Mouse (Mus musculus) brown adipose tissue, adult 24 weeks (tissue): Measurements from ENCODE around the gene Znrd1. TPM values are rescaled to one million over a fixed set of nuclear protein-coding genes. Genes with fewer than 3 reads are reported as not detected.
A peak's percentile ranks its signal among the peaks of the same experiment; 100 is the strongest.
"Not testable (repeated sequence)": the region's sequence is repeated elsewhere in the genome, so short reads cannot be mapped to it uniquely, and the experiment has no call there.

ENCODE experiments used
- H3K27ac ChIP-seq: fragments of 200-500 bp; replicated peaks from 2 replicates; pipeline ENCODE4 v1.5.1; 2012; ENCODE audit warnings: low read depth, mild to moderate bottlenecking, low read length
- H3K4me1 ChIP-seq: fragments of 200-500 bp; 2 replicates; pipeline ENCODE4 v1.6.1; 2012; ENCODE audit warnings: low read length, mixed read lengths; ENCODE audit not compliant: control insufficient read depth, insufficient read depth, insufficient read length
- H3K4me3 ChIP-seq: fragments of 200-500 bp; 2 replicates; pipeline ENCODE4 v1.5.1; 2012; ENCODE audit warnings: low read depth, mild to moderate bottlenecking, low read length, moderate library complexity; ENCODE audit not compliant: insufficient read depth
- polyA plus RNA-seq: library from polyadenylated mRNA; stranded (reverse); fragments of >200 nt; gene quantifications from 2 replicates; pipeline ENCODE4 v1.2.4, GENCODE M21; 2012; ENCODE audit not compliant: missing spikeins, insufficient read depth, insufficient read length

The Znrd1 gene
- polyA plus RNA-seq: 32.3 and 39.8 TPM in 2 replicates

GRCm38 (mm10) chr17:36957999-36958743, at the start of gene Znrd1, which contains the start of gene Znrd1as:
TSS of gene Znrd1 (minus strand) at chr17:36958559.
TSS of gene Znrd1as (plus strand) at chr17:36958592.
- peak within 1 kb of the TSS; percentile 91 for H3K27ac ChIP-seq
- H3K4me1 ChIP-seq: peaks cover 6% of the 10 kb centered on the region; the same call in 1 of the 2 replicates
- H3K4me3 ChIP-seq: peak within 1 kb of the TSS; percentile 82

GRCm38 (mm10) chr17:37003366-37003765, 45.0 kb upstream of the Znrd1 start:
- Histone ChIP-seq H3K4me1 (0 out of 2 replicates have a peak, but pooled peaks cover 2% of the 10 kb centered on the region), H3K4me3 (peak overlapping the region; percentile 68), H3K27ac (no peak overlapping the region)

GRCm38 (mm10) chr17:37002364-37003330, 44.3 kb upstream of the Znrd1 start:
- Histone ChIP-seq H3K27ac (peak overlapping the region; percentile 28; the same call in 1 of the 2 replicates), H3K4me3 (peak overlapping the region; percentile 68), H3K4me1 (0 out of 2 replicates have a peak, but pooled peaks cover 2% of the 10 kb centered on the region)

DNA sequence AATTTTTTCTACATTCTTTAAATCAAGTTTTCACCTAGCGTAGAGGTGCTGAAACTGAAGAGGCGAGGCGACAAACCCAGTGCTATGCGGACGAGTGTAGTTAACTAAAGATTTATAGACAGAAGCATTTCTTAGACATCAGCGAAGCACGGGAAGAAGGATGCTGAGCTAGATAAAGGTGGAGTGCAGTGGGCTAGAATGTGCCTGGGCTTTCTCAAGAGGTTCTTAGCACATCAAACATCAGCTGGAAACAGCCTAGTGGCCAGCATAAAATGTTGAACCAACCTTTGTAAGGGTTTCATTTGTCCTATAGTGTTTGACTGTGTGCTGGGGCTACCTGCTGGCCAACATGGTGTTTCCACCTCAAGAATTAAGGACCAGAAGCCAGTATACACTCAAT, 42.5 kb upstream of the Znrd1 start, which contains the start of gene Zfp57:
Gene Zfp57, plus strand, starts transcription at position 301 of the 400 bp plus-strand sequence.
- Histone ChIP-seq H3K4me3 (no peak within 1 kb of the TSS), H3K4me1 (0 out of 2 replicates have a peak, but pooled peaks cover 2% of the 10 kb centered on the region), H3K27ac (no peak within 1 kb of the TSS)

- Histone ChIP-seq H3K4me1 (0 out of 2 replicates have a peak, but pooled peaks cover 2% of the 10 kb centered on the region), H3K4me3 (no peak overlapping the region), H3K27ac (no peak overlapping the region)
Measured at GRCm38 (mm10) chr17:36998477-36998876, 40.1 kb upstream of the Znrd1 start.

- Histone ChIP-seq H3K4me3 (no peak overlapping the region), H3K4me1 (no peaks in the 10 kb centered on the region), H3K27ac (no peak overlapping the region)
Measured at GRCm38 (mm10) chr17:36997033-36997735, 38.8 kb upstream of the Znrd1 start.

GRCm38 (mm10) chr17:36995448-36995847, 37.1 kb upstream of the Znrd1 start:
- H3K4me1 ChIP-seq: no peaks in the 10 kb centered on the region
- H3K27ac ChIP-seq: no peak overlapping the region
- H3K4me3 ChIP-seq: no peak overlapping the region

GRCm38 (mm10) chr17:36994528-36994927, 36.2 kb upstream of the Znrd1 start:
- no peaks in the 10 kb centered on the region for H3K4me1 ChIP-seq
- no peak overlapping the region for H3K27ac ChIP-seq
- no peak overlapping the region for H3K4me3 ChIP-seq

DNA sequence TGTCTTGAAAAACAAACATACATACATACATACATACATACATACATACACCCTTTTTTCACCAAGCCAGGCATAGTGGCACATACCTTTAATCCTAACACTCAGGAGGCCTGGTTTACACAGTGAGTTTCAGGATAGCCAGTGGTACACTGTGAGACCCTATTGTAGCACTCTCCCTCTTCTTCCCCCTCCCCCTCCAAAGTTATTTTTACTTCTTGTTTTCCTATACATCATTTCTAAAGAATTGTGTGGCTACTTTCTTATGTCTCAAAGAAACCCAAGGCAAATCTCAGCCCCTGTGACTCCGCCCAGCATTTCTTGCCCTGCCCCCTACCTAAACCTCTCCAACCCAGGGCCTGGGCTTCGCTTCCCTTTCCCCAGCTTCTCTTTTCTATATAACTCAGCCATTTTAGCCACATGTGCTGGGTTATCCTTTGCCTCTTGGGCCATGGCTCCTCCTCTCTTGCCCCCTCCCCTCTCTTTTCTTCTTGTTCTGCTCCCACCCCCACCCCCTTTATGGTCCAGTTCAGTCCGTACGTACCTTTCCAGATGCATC, 35.5 kb upstream of the Znrd1 start:
- Histone ChIP-seq H3K4me1 (no peaks in the 10 kb centered on the region), H3K27ac (no peak overlapping the region), H3K4me3 (no peak overlapping the region)

- Histone ChIP-seq H3K4me1 (no peaks in the 10 kb centered on the region), H3K4me3 (no peak overlapping the region), H3K27ac (no peak overlapping the region)
Measured at GRCm38 (mm10) chr17:36992336-36993104, 34.2 kb upstream of the Znrd1 start.

GRCm38 (mm10) chr17:36990630-36991029, 32.3 kb upstream of the Znrd1 start:
- not testable (repeated sequence) for H3K4me1 ChIP-seq, H3K27ac ChIP-seq, H3K4me3 ChIP-seq

- Histone ChIP-seq H3K27ac (no peak within 1 kb of the TSS), H3K4me3 (no peak within 1 kb of the TSS), H3K4me1 (no peaks in the 10 kb centered on the region)
Measured at GRCm38 (mm10) chr17:36989437-36989836, 31.1 kb upstream of the Znrd1 start, which contains the start of gene H2-M5. TSS of gene H2-M5 (minus strand) at chr17:36989537.

DNA sequence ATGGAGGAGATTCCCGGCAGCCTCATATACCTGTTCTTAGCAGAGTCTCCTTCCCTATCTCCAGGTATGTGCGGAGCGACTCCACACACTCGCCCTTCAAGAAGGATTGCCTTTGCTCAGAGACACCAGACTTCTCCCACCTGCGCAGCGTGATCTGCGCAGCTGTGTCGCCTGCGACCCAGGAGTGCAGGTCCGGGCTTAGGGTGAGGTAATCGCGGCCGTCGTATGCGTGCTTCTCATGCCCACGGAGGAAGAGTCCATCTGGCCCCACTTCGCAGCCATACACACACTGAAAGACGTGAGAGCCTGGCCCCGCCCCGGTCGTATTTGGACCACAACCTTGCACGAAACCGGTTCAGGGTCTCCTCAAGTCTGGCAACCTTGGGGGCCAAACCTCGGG, 30.1 kb upstream of the Znrd1 start:
- Histone ChIP-seq H3K4me3 (no peak overlapping the region), H3K4me1 (no peaks in the 10 kb centered on the region), H3K27ac (no peak overlapping the region)
